Mouse (Mus musculus) heart, embryonic 15.5 days (tissue): ENCODE measurements at regions not wholly inside any gene's neighbourhood (a gene's known extent, or its start where the extent isn't known, plus 50 kb on each side); places are given as distances from the start of the nearest gene placed in this dataset.

Experiments
- ATAC-seq: fragments of 200-750 bp; cut with Nextera tagmentation; replicated peaks from 2 replicates; pipeline ENCODE4 v1.8.0; 2017; ENCODE audit warnings: low read depth, moderate TSS enrichment; ENCODE audit not compliant: insufficient number of reproducible peaks, insufficient read depth, low FRiP score
- H3K27ac ChIP-seq: fragments of 300-500 bp; sonication (generic); 2 replicates; pipeline ENCODE4 v1.5.1; 2015; ENCODE audit warnings: mild to moderate bottlenecking, inconsistent platforms
- H3K27me3 ChIP-seq: fragments of 300-500 bp; sonication (generic); 2 replicates; pipeline ENCODE4 v1.6.1; 2015; ENCODE audit warnings: inconsistent platforms
- H3K36me3 ChIP-seq: fragments of 300-500 bp; sonication (generic); 2 replicates; pipeline ENCODE4 v1.6.1; 2015; ENCODE audit warnings: mild to moderate bottlenecking, inconsistent platforms
- H3K4me1 ChIP-seq: fragments of 300-500 bp; sonication (generic); replicated peaks from 2 replicates; pipeline ENCODE4 v1.6.1; 2015; ENCODE audit warnings: inconsistent platforms
- H3K4me2 ChIP-seq: fragments of 300-500 bp; sonication (generic); 2 replicates; pipeline ENCODE4 v1.6.1; 2015; ENCODE audit warnings: inconsistent platforms, mild to moderate bottlenecking, moderate library complexity
- H3K4me3 ChIP-seq: fragments of 300-500 bp; sonication (generic); 2 replicates; pipeline ENCODE4 v1.5.1; 2015; ENCODE audit warnings: mild to moderate bottlenecking, inconsistent platforms
- H3K9ac ChIP-seq: fragments of 300-500 bp; sonication (generic); 2 replicates; pipeline ENCODE4 v1.6.1; 2015; ENCODE audit warnings: mild to moderate bottlenecking, inconsistent platforms
- H3K9me3 ChIP-seq: fragments of 300-500 bp; sonication (generic); replicated peaks from 2 replicates; pipeline ENCODE4 v1.6.1; 2016; ENCODE audit warnings: inconsistent platforms
- WGBS: fragments of 180-500 bp; shearing (Covaris S2); methylation state at CpG from one replicate; pipeline ENCODE4 v1.1.7; 2015; ENCODE audit warnings: mixed read lengths; 5-methylcytosine and 5-hydroxymethylcytosine counted together

GRCm38 (mm10) chr14:68240146-68240545 is 1054.0 kb downstream of the Synb start:
- Histone ChIP-seq H3K4me2 (no peak overlapping the region), H3K9ac (no peak overlapping the region), H3K4me1 (no peaks in the 10 kb centered on the region), H3K9me3 (no peaks in the 10 kb centered on the region), H3K27ac (no peak overlapping the region), H3K4me3 (no peak overlapping the region), H3K27me3 (no peaks in the 10 kb centered on the region), H3K36me3 (no peaks in the 10 kb centered on the region)
- no peak for ATAC-seq
- 87% methylated on average over 7 of the region's 7 CpGs for WGBS

GRCm38 (mm10) chr14:68224152-68224551 is 1069.9 kb downstream of the Synb start:
- no peaks in the 10 kb centered on the region for H3K27me3 ChIP-seq
- H3K36me3 ChIP-seq = no peaks in the 10 kb centered on the region
- no peak overlapping the region for H3K9ac ChIP-seq
- no peak overlapping the region for H3K4me3 ChIP-seq
- WGBS = 88% methylated on average over 3 of the region's 3 CpGs
- no peak overlapping the region for H3K4me2 ChIP-seq
- no peak for ATAC-seq
- no peaks in the 10 kb centered on the region for H3K9me3 ChIP-seq
- no peak overlapping the region for H3K27ac ChIP-seq
- H3K4me1 ChIP-seq = peaks cover 7% of the 10 kb centered on the region

- peaks cover 20% of the 10 kb centered on the region for H3K4me1 ChIP-seq
- 67% methylated on average over 9 of the region's 9 CpGs for WGBS
- H3K4me3 ChIP-seq = no peak overlapping the region
- H3K27ac ChIP-seq = 0 out of 2 replicates have a peak overlapping the region, but pooled peaks have one; percentile 30
- no peaks in the 10 kb centered on the region for H3K36me3 ChIP-seq
- no peaks in the 10 kb centered on the region for H3K27me3 ChIP-seq
- ATAC-seq = no peak
- no peak overlapping the region for H3K4me2 ChIP-seq
- H3K9ac ChIP-seq = no peak overlapping the region
- H3K9me3 ChIP-seq = no peaks in the 10 kb centered on the region
Observed at GRCm38 (mm10) chr14:68219025-68219595, 1075.0 kb downstream of the Synb start.

GRCm38 (mm10) chr14:68218471-68218870 is 1075.6 kb downstream of the Synb start:
- H3K36me3 ChIP-seq = no peaks in the 10 kb centered on the region
- no peak for ATAC-seq
- H3K27ac ChIP-seq = 0 out of 2 replicates have a peak overlapping the region, but pooled peaks have one; percentile 30
- peaks cover 20% of the 10 kb centered on the region for H3K4me1 ChIP-seq
- no peaks in the 10 kb centered on the region for H3K9me3 ChIP-seq
- H3K4me3 ChIP-seq = no peak overlapping the region
- no peaks in the 10 kb centered on the region for H3K27me3 ChIP-seq
- no peak overlapping the region for H3K4me2 ChIP-seq
- WGBS = 46% methylated on average over 4 of the region's 4 CpGs
- no peak overlapping the region for H3K9ac ChIP-seq

- no peaks in the 10 kb centered on the region for H3K27me3 ChIP-seq
- no peak for ATAC-seq
- H3K4me3 ChIP-seq = no peak overlapping the region
- H3K4me1 ChIP-seq = peaks cover 20% of the 10 kb centered on the region
- no peaks in the 10 kb centered on the region for H3K36me3 ChIP-seq
- no peak overlapping the region for H3K9ac ChIP-seq
- H3K4me2 ChIP-seq = no peak overlapping the region
- WGBS = 52% methylated on average over 6 of the region's 6 CpGs
- H3K9me3 ChIP-seq = no peaks in the 10 kb centered on the region
- H3K27ac ChIP-seq = 0 out of 2 replicates have a peak overlapping the region, but pooled peaks have one; percentile 30
Observed at GRCm38 (mm10) chr14:68217986-68218385, 1076.1 kb downstream of the Synb start.

GRCm38 (mm10) chr14:68213879-68214278 is 1080.2 kb downstream of the Synb start:
- Histone ChIP-seq H3K27me3 (no peaks in the 10 kb centered on the region), H3K9ac (no peak overlapping the region), H3K36me3 (no peaks in the 10 kb centered on the region), H3K27ac (no peak overlapping the region), H3K4me1 (peaks cover 11% of the 10 kb centered on the region), H3K4me2 (no peak overlapping the region), H3K4me3 (no peak overlapping the region), H3K9me3 (no peaks in the 10 kb centered on the region)
- ATAC-seq = no peak
- WGBS = 86% methylated on average over 5 of the region's 5 CpGs

- Histone ChIP-seq H3K4me1 (no peaks in the 10 kb centered on the region), H3K4me3 (no peak overlapping the region), H3K27ac (no peak overlapping the region), H3K9me3 (no peaks in the 10 kb centered on the region), H3K36me3 (no peaks in the 10 kb centered on the region), H3K27me3 (0 out of 2 replicates have a peak, but pooled peaks cover 4% of the 10 kb centered on the region), H3K4me2 (0 out of 2 replicates have a peak overlapping the region, but pooled peaks have one; percentile 16), H3K9ac (no peak overlapping the region)
- 7% methylated on average over 8 of the region's 8 CpGs for WGBS
- ATAC-seq = no peak
Observed at GRCm38 (mm10) chr14:68198802-68199201, 1095.3 kb downstream of the Synb start.

GRCm38 (mm10) chr14:68197470-68197800 is 1096.7 kb downstream of the Synb start:
- H3K4me1 ChIP-seq = no peaks in the 10 kb centered on the region
- WGBS = 2% methylated on average over 9 of the region's 13 CpGs
- H3K4me2 ChIP-seq = no peak overlapping the region
- H3K4me3 ChIP-seq = no peak overlapping the region
- no peak for ATAC-seq
- no peak overlapping the region for H3K9ac ChIP-seq
- H3K9me3 ChIP-seq = no peaks in the 10 kb centered on the region
- no peaks in the 10 kb centered on the region for H3K36me3 ChIP-seq
- H3K27ac ChIP-seq = no peak overlapping the region
- 0 out of 2 replicates have a peak, but pooled peaks cover 4% of the 10 kb centered on the region for H3K27me3 ChIP-seq

GRCm38 (mm10) chr14:68196762-68197469 is 1097.2 kb downstream of the Synb start:
- Histone ChIP-seq H3K4me3 (no peak overlapping the region), H3K4me1 (no peaks in the 10 kb centered on the region), H3K9ac (no peak overlapping the region), H3K4me2 (no peak overlapping the region), H3K27me3 (0 out of 2 replicates have a peak, but pooled peaks cover 4% of the 10 kb centered on the region), H3K9me3 (no peaks in the 10 kb centered on the region), H3K27ac (no peak overlapping the region), H3K36me3 (no peaks in the 10 kb centered on the region)
- ATAC-seq = no peak
- 42% methylated on average over 9 of the region's 9 CpGs for WGBS

- no peak for ATAC-seq
- no peak overlapping the region for H3K9ac ChIP-seq
- no peak overlapping the region for H3K4me2 ChIP-seq
- no peaks in the 10 kb centered on the region for H3K4me1 ChIP-seq
- no peak overlapping the region for H3K4me3 ChIP-seq
- H3K9me3 ChIP-seq = no peaks in the 10 kb centered on the region
- 75% methylated on average over 9 of the region's 9 CpGs for WGBS
- H3K27ac ChIP-seq = no peak overlapping the region
- H3K36me3 ChIP-seq = no peaks in the 10 kb centered on the region
- 0 out of 2 replicates have a peak, but pooled peaks cover 4% of the 10 kb centered on the region for H3K27me3 ChIP-seq
Observed at GRCm38 (mm10) chr14:68196201-68196600, 1097.9 kb downstream of the Synb start.

- Histone ChIP-seq H3K9me3 (no peaks in the 10 kb centered on the region), H3K36me3 (no peaks in the 10 kb centered on the region), H3K9ac (no peak overlapping the region), H3K4me1 (no peaks in the 10 kb centered on the region), H3K4me2 (no peak overlapping the region), H3K27me3 (no peaks in the 10 kb centered on the region), H3K4me3 (no peak overlapping the region), H3K27ac (no peak overlapping the region)
- 63% methylated on average over 4 of the region's 4 CpGs for WGBS
- ATAC-seq = no peak
Observed at GRCm38 (mm10) chr14:68189876-68190275, 1104.2 kb downstream of the Synb start.

GRCm38 (mm10) chr14:68188325-68188724 is 1105.8 kb downstream of the Synb start:
- H3K36me3 ChIP-seq = no peaks in the 10 kb centered on the region
- no peak overlapping the region for H3K9ac ChIP-seq
- no peak overlapping the region for H3K4me3 ChIP-seq
- no peak overlapping the region for H3K4me2 ChIP-seq
- WGBS = 51% methylated on average over 5 of the region's 5 CpGs
- H3K27me3 ChIP-seq = no peaks in the 10 kb centered on the region
- no peak overlapping the region for H3K27ac ChIP-seq
- no peaks in the 10 kb centered on the region for H3K9me3 ChIP-seq
- no peaks in the 10 kb centered on the region for H3K4me1 ChIP-seq
- no peak for ATAC-seq
